ENCODE assay signal across 8 mouse cellular contexts in the genomic region with DNA sequence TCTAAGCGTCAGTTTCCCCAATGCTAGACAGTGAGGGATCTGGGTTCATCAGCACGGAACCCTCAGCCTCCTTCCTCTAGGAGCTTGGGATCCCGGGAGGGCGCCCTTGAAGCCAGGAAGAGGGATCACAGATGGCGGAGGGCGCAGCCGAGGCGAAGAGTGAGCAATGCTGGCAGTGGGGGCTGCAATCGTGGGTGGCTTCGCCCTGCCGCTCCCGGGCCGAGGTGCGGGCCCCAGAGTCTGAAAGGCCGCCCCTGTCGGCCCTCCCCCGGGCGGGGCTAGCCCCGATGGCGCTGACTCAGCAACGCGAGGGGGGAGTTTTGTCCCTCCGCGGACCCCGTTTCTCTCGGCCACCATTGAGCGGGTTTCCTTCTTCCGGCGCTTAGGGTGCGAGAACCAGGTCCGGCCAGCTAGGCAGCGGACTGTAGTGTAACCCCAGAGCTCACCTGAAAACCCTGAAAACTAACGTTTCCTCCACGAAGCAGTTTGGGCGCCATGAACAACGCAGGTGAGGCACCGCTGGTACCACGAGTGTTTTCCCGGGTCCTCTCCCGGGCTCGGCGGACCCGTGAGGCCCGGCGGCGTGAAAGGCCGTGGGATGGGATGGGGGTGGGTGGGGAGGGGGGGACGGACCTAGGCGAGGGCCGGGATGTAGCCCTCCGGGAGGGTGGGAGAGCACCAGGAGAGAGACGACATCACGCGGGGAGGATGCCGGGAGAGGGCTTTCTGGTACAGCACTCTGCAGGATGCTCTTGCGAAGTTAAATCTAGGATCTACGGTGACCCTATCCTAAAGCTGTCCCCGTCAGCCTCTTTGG. TPM values are rescaled to one million over a fixed set of nuclear protein-coding genes. Genes with fewer than 3 reads are reported as not detected.
DNase-seq lines count a peak whose midpoint lies in the region; ATAC-seq lines count a peak whose summit lies in the region.

No protein-coding gene starts in this region.

- DNase-seq in ZHBTc4 (ENCODE audit: low read depth, low spot score) = peak; percentile 94
- peak; percentile 82 to 84 for DNase-seq in gastrocnemius, adult 8-10 months (ENCODE audit: low spot score in 2 of 2)
- DNase-seq in induced T-regulatory cell, adult 2 months (ENCODE audit: low read depth) = peak; percentile 89
- DNase-seq in left cerebral cortex, adult 9 months (ENCODE audit: low spot score in 2 of 2) = peak; percentile 70 to 93
- peak; percentile 90 for DNase-seq in right cerebral cortex, postnatal 14 days
- peak; percentile 95 for DNase-seq in urinary bladder, postnatal 36 days (ENCODE audit: low spot score in 2 of 2)

- peak; percentile 96 for ATAC-seq in common myeloid progenitor, adult 5-6 weeks (replicated peaks; ENCODE audit: low read depth, poor library complexity, severe bottlenecking)
- ATAC-seq in megakaryocyte progenitor cell, adult 5-6 weeks (replicated peaks; ENCODE audit: poor library complexity) = peak; percentile 99

RNA-seq across cellular contexts. Expression of gene Blmh, which starts 21.0 kb away (rescaled TPM):
- 192 and 213 TPM in 2 replicates for total RNA-seq in common myeloid progenitor, adult 5-6 weeks (2017)
- 10 to 100 TPM; 22.9 to 25.4 (median 24.0) TPM for total RNA-seq in gastrocnemius, adult 8-10 months (2022)
- total RNA-seq in megakaryocyte progenitor cell, adult 5-6 weeks (2015) = 63.5 and 71.3 TPM in 2 replicates
- 196 and 216 TPM in 2 replicates for total RNA-seq in megakaryocyte progenitor cell, adult 5-6 weeks (2017)

RNA-seq across cellular contexts. Expression of gene Tmigd1, which starts 43.6 kb away (rescaled TPM):
- total RNA-seq in common myeloid progenitor, adult 5-6 weeks (2017) = not detected in 2 replicates
- not detected for total RNA-seq in gastrocnemius, adult 8-10 months (2022)
- total RNA-seq in megakaryocyte progenitor cell, adult 5-6 weeks (2015) = not detected in 2 replicates
- total RNA-seq in megakaryocyte progenitor cell, adult 5-6 weeks (2017) = not detected in 2 replicates

RNA-seq across cellular contexts. Expression of gene Slc6a4, which starts 52.8 kb away (rescaled TPM):
- 0.23 TPM in 1 of 2 replicates, not detected in the other for total RNA-seq in common myeloid progenitor, adult 5-6 weeks (2017)
- total RNA-seq in gastrocnemius, adult 8-10 months (2022) = under 1 TPM; 0.15 to 0.44 (median 0.20) TPM
- not detected in 2 replicates for total RNA-seq in megakaryocyte progenitor cell, adult 5-6 weeks (2015)
- not detected in 2 replicates for total RNA-seq in megakaryocyte progenitor cell, adult 5-6 weeks (2017)

Comparison
In these comparisons a context has a peak if more than half of its experiments do, and no peak if none do; other contexts are left out.
1. Peak in every context shown above with its lines: DNase-seq and ATAC-seq.